Mouse (Mus musculus) liver, postnatal 0 days (tissue): ENCODE data around the gene Pgm1. TPM values are rescaled to one million over a fixed set of nuclear protein-coding genes. Genes with fewer than 3 reads are reported as not detected.

Source experiments
- ATAC-seq: fragments of 200-750 bp; cut with Nextera tagmentation; 2 replicates; pipeline ENCODE4 v1.8.0; 2017; ENCODE audit warnings: mild to moderate bottlenecking, moderate library complexity
- DNase-seq: peaks from one replicate; pipeline ENCODE4 v3.0.0-alpha.2; 2016
- H3K27ac ChIP-seq: fragments of 300-500 bp; sonication (generic); 2 replicates; pipeline ENCODE4 v1.5.1; 2014; ENCODE audit warnings: antibody characterized with exemption, moderate library complexity, mild to moderate bottlenecking, low read depth
- H3K27me3 ChIP-seq: fragments of 300-500 bp; sonication (generic); 2 replicates; pipeline ENCODE4 v1.6.1; 2014; ENCODE audit warnings: low read length, control low read depth, mixed read lengths; ENCODE audit not compliant: insufficient read depth
- H3K36me3 ChIP-seq: fragments of 300-500 bp; sonication (generic); replicated peaks from 2 replicates; pipeline ENCODE4 v1.6.1; 2014; ENCODE audit warnings: mild to moderate bottlenecking, control low read depth, low read length, moderate library complexity, mixed read lengths; ENCODE audit not compliant: insufficient read depth
- H3K4me1 ChIP-seq: fragments of 300-500 bp; sonication (generic); 2 replicates; pipeline ENCODE4 v1.6.1; 2014; ENCODE audit warnings: antibody characterized with exemption, mild to moderate bottlenecking, control low read depth; ENCODE audit not compliant: insufficient read depth
- H3K4me2 ChIP-seq: fragments of 300-500 bp; sonication (generic); 2 replicates; pipeline ENCODE4 v1.6.1; 2014; ENCODE audit warnings: low read depth, mild to moderate bottlenecking, low read length, moderate library complexity, mixed read lengths
- H3K4me3 ChIP-seq: fragments of 300-500 bp; sonication (generic); 2 replicates; pipeline ENCODE4 v1.5.1; 2014; ENCODE audit warnings: low read depth, low read length
- H3K9ac ChIP-seq: fragments of 300-500 bp; sonication (generic); replicated peaks from 2 replicates; pipeline ENCODE4 v1.6.1; 2014; ENCODE audit warnings: mild to moderate bottlenecking, moderate library complexity
- H3K9me3 ChIP-seq: fragments of 300-500 bp; sonication (generic); 2 replicates; pipeline ENCODE4 v1.6.1; 2016; ENCODE audit warnings: mild to moderate bottlenecking, control low read depth, low read length, mixed read lengths
- CTCF ChIP-seq: sonication (generic); IDR thresholded peaks from 2 replicates; pipeline ENCODE4 v1.5.1; 2016; ENCODE audit warnings: antibody characterized with exemption, low read depth
- EP300 ChIP-seq: IDR thresholded peaks from 2 replicates; pipeline ENCODE4 v1.6.1; 2016; ENCODE audit warnings: antibody characterized with exemption, low read depth, mild to moderate bottlenecking
- WGBS: fragments of 180-500 bp; shearing (Covaris S2); extraction: QIAGEN DNeasy Blood & Tissue Kit; methylation state at CpG from one replicate; pipeline ENCODE4 v1.1.7; 2014; ENCODE audit not compliant: insufficient replicate concordance; 5-methylcytosine and 5-hydroxymethylcytosine counted together
- polyA plus RNA-seq: library from polyadenylated mRNA; unstranded; fragments of >200 nt; fragmentation: Nextera tagmentation; extraction: Ambion mirVana; gene quantifications from 2 replicates; pipeline ENCODE4 v1.2.1, GENCODE M21; 2015

Pgm1 gene
- polyA plus RNA-seq, 1 experiment from 2014 or later, result 144 TPM

DNA sequence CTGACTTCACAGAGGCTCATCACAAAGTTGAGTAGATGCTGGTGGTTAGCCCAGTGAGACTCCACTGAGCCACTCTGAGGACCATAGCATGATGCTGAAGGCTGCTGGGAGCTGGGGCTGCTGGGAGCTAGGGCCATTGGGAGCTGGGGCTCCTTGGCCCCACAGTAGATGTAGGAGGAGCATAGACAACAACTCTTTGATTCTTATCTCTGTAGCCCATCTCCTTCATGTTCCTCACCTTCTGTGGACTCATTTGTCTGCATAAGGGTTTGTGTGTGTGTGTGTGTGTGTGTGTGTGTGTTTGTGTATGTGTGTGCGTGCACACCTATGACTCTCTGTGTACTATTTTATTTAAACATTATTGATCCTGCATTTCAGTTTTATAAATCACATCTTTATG lies 18.7 kb downstream of the Pgm1 start:
- no peak overlapping the region for H3K4me3 ChIP-seq
- WGBS, result 85% methylated on average over 1 of the region's 1 CpGs
- H3K4me2 ChIP-seq, result no peak overlapping the region
- H3K36me3 ChIP-seq, result no peaks in the 10 kb centered on the region; the same call in 1 of the 2 replicates
- DNase-seq, result no peak
- H3K27me3 ChIP-seq, result no peaks in the 10 kb centered on the region
- TF ChIP-seq CTCF (no peak), EP300 (no peak)
- no peak overlapping the region for H3K9ac ChIP-seq
- H3K9me3 ChIP-seq, result no peaks in the 10 kb centered on the region
- no peak for ATAC-seq
- peaks cover 4% of the 10 kb centered on the region; the same call in 1 of the 2 replicates for H3K4me1 ChIP-seq
- H3K27ac ChIP-seq, result no peak overlapping the region

DNA sequence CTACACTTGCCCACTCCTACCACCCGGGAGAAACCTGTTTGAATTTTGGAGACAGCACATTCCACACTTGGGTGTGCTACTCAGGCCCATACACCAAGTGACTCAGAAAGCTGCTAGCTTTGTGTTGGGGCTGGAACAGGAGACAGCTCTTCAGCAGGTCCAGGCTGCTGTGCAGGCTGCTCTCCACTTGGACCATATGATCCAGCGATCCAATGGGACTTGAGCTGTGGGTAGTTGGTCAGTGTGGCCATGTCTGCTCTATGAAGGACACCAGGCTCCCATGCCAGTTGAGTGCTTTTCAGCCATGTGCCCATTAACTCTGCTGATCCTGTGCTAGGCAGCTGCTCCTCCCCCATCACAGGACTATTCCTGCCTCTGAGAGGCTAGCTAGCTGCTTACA lies 24.7 kb downstream of the Pgm1 start:
- H3K27me3 ChIP-seq, result no peaks in the 10 kb centered on the region
- H3K9me3 ChIP-seq, result no peaks in the 10 kb centered on the region
- no peak overlapping the region for H3K4me2 ChIP-seq
- no peak overlapping the region for H3K9ac ChIP-seq
- H3K36me3 ChIP-seq, result no peaks in the 10 kb centered on the region; the same call in 1 of the 2 replicates
- 81% methylated on average over 2 of the region's 2 CpGs for WGBS
- ATAC-seq (no peak), DNase-seq (no peak)
- TF ChIP-seq EP300 (no peak), CTCF (no peak)
- H3K4me3 ChIP-seq, result no peak overlapping the region
- peaks cover 5% of the 10 kb centered on the region; the same call in 1 of the 2 replicates for H3K4me1 ChIP-seq
- no peak overlapping the region for H3K27ac ChIP-seq

DNA sequence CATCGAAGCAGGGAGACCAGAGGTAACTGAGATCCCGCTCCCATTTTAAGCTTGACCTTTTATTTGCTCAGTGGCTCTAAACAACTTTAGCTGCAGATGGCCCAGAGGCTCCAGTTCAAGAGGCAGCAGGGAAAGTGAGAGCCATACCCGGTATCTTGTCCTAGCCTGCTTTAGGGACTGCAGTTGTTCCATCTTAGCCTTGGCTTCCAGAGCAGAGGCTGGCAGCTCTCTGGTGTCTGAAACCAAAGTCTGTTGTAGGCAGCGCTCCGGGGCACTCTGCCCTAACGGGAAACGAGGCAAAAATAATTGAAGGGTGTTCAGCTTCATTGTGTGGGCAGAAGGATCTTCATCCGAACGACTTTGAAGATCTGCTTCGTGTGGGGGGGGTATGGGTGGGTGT lies 26.2 kb downstream of the Pgm1 start:
- Histone ChIP-seq H3K4me3 (no peak overlapping the region), H3K36me3 (no peaks in the 10 kb centered on the region; the same call in 1 of the 2 replicates), H3K27me3 (no peaks in the 10 kb centered on the region), H3K9me3 (no peaks in the 10 kb centered on the region), H3K9ac (no peak overlapping the region), H3K27ac (no peak overlapping the region), H3K4me2 (no peak overlapping the region), H3K4me1 (peaks cover 5% of the 10 kb centered on the region; the same call in 1 of the 2 replicates)
- no peak for TF ChIP-seq CTCF
- ATAC-seq (no peak), DNase-seq (no peak)
- whole genome bisulfite sequencing, result 82% methylated on average over 10 of the region's 10 CpGs

DNA sequence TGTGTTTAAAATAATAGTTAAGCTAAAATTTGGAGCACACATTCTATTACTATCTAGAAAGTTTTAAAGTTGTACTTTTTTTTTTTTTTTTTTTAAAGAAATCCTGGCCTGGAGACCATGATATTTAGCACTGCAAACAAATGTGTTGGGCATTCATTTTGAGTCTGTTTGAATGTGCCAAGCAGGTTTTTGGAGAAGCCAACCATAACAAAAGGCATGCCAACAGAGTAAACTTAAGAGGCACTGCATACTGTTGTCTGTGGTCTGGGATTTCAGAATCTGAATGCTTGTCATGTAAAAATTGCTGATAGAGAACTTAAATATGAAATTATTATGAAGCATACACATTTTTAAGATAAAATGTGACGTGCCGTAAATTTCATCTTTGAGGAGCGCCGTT lies 28.0 kb downstream of the Pgm1 start:
- Histone ChIP-seq H3K27ac (no peak overlapping the region), H3K9me3 (no peaks in the 10 kb centered on the region), H3K4me1 (peaks cover 5% of the 10 kb centered on the region; the same call in 1 of the 2 replicates), H3K4me3 (no peak overlapping the region), H3K27me3 (no peaks in the 10 kb centered on the region), H3K4me2 (no peak overlapping the region), H3K9ac (no peak overlapping the region), H3K36me3 (no peaks in the 10 kb centered on the region)
- no peak for DNase-seq
- TF ChIP-seq CTCF (no peak), EP300 (no peak)
- 87% methylated on average over 4 of the region's 4 CpGs for WGBS
- ATAC-seq, result no peak

DNA sequence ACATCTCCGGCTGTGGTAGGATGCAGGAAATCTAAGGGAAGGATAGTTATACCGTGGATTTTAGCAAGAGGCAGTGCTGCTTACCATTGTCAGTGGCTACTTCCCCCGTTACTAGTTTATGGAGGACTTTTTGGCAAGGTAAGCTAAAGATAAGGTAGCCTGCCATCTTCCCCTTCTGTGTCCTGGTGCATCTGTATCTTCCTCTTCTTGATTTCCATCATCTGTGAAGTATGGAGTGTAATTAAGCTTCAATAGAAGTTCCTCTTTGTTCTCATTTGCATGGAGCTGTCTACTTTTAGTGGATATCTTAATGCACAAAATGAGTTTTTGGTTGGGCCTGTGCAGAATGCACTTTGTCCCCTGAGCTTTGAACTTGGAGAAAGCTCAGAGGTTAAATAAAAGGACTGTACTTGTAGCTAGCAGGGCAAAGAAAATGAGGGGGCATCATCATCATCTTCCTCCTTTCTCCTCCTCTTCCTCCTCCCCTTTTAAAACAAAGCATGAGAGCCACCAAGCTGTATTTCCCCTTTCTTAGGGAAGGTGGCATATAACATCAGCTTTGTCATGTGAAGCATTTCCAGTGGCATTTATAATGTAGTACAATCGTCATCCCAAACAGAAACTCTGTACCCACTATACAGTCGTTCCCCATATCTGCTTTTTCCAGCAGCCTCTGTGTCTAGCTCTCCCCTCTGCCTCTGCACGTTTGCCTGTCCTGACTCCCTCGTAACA lies 29.0 kb downstream of the Pgm1 start:
- Histone ChIP-seq H3K36me3 (peaks cover 9% of the 10 kb centered on the region), H3K27ac (no peak overlapping the region), H3K9me3 (no peaks in the 10 kb centered on the region), H3K4me2 (no peak overlapping the region), H3K9ac (no peak overlapping the region), H3K4me3 (no peak overlapping the region), H3K4me1 (peaks cover 5% of the 10 kb centered on the region; the same call in 1 of the 2 replicates), H3K27me3 (no peaks in the 10 kb centered on the region)
- 50% methylated on average over 7 of the region's 7 CpGs for WGBS
- DNase-seq (no peak), ATAC-seq (no peak)
- TF ChIP-seq CTCF (no peak), EP300 (no peak)

DNA sequence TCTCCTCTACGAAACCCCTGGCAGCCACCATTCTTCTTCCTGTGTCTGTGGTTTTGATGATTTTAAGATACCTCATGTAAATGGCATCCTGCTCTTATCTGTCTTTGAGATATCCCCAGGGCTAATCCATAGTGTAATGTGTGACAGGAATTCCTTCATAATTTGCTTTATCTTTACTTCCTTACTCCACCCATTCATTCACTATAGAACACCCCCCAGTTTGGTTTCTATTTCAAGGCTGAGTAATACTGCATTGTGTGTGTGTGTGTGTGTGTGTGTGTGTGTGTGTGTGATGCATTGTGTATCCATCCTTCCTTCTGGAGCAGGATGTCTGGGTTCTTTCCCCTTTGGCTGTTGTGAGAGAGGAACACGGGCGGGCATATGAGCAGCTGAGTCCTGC lies 30.1 kb downstream of the Pgm1 start:
- DNase-seq (no peak), ATAC-seq (no peak)
- WGBS, result 66% methylated on average over 3 of the region's 3 CpGs
- TF ChIP-seq CTCF (no peak), EP300 (no peak)
- no peaks in the 10 kb centered on the region for H3K9me3 ChIP-seq
- peaks cover 16% of the 10 kb centered on the region for H3K36me3 ChIP-seq
- no peak overlapping the region for H3K4me3 ChIP-seq
- H3K9ac ChIP-seq, result no peak overlapping the region
- H3K4me2 ChIP-seq, result no peak overlapping the region
- peaks cover 5% of the 10 kb centered on the region; the same call in 1 of the 2 replicates for H3K4me1 ChIP-seq
- H3K27me3 ChIP-seq, result no peaks in the 10 kb centered on the region
- no peak overlapping the region for H3K27ac ChIP-seq
